Mouse (Mus musculus): ENCODE measurements around the gene Tvp23b. TPM values are rescaled to one million over a fixed set of nuclear protein-coding genes. Genes with fewer than 3 reads are reported as not detected.

Gene Tvp23b
- polyA plus RNA-seq, 1 experiment from 2014 or later: 49.3 TPM

GRCm38 (mm10) chr11:62901699-62902323 is 22.6 kb downstream of the Tvp23b start:
- no peaks in the 10 kb centered on the region for H3K36me3 ChIP-seq (ENCODE audit: control insufficient read depth, insufficient read depth, low read length)

GRCm38 (mm10) chr11:62903871-62904495 is 24.7 kb downstream of the Tvp23b start:
- Histone ChIP-seq H3K4me3 (ENCODE audit: control insufficient read depth in 1 of 2, insufficient read depth in 1 of 2, low read depth in 1 of 2, low read length in 2 of 2) (no peak overlapping the region), H3K4me2 (ENCODE audit: low read length) (no peak overlapping the region), H3K9ac (ENCODE audit: low read length) (no peak overlapping the region), H3K4me1 (ENCODE audit: control insufficient read depth in 2 of 2, insufficient read depth in 2 of 2, low read length in 2 of 2) (no peaks in the 10 kb centered on the region), H3K27me3 (ENCODE audit: control insufficient read depth, insufficient read depth, low read length) (no peaks in the 10 kb centered on the region), H3K36me3 (ENCODE audit: control insufficient read depth, insufficient read depth, low read length) (no peaks in the 10 kb centered on the region), H3K27ac (replicated peaks in 1 of 2; ENCODE audit: control insufficient read depth in 1 of 2, insufficient read depth in 1 of 2, low read depth in 2 of 2, low read length in 2 of 2) (no peak overlapping the region), H3K9me3 (ENCODE audit: control insufficient read depth, low read length) (no peaks in the 10 kb centered on the region)
- WGBS: 70% methylated on average over 6 of the region's 6 CpGs
- ATAC-seq (ENCODE audit: insufficient number of reproducible peaks, insufficient read depth, low FRiP score, low read depth): no peak

More at GRCm38 (mm10) chr11:62901699-62902323, 22.6 kb downstream of the Tvp23b start:
- ATAC-seq (ENCODE audit: insufficient number of reproducible peaks, insufficient read depth, low FRiP score, low read depth): no peak
- WGBS: 23% methylated on average over 12 of the region's 12 CpGs
- no peak overlapping the region for H3K27ac ChIP-seq (replicated peaks in 1 of 2; ENCODE audit: control insufficient read depth in 1 of 2, insufficient read depth in 1 of 2, low read depth in 2 of 2, low read length in 2 of 2)
- H3K4me3 ChIP-seq (ENCODE audit: control insufficient read depth in 1 of 2, insufficient read depth in 1 of 2, low read depth in 1 of 2, low read length in 2 of 2): no peak overlapping the region
- no peaks in the 10 kb centered on the region for H3K27me3 ChIP-seq (ENCODE audit: control insufficient read depth, insufficient read depth, low read length)
- no peaks in the 10 kb centered on the region for H3K9me3 ChIP-seq (ENCODE audit: control insufficient read depth, low read length)
- no peak overlapping the region for H3K9ac ChIP-seq (ENCODE audit: low read length)
- H3K4me2 ChIP-seq (ENCODE audit: low read length): no peak overlapping the region
- no peaks in the 10 kb centered on the region for H3K4me1 ChIP-seq (ENCODE audit: control insufficient read depth in 2 of 2, insufficient read depth in 2 of 2, low read length in 2 of 2)

- no peak overlapping the region for H3K4me2 ChIP-seq (ENCODE audit: low read length)
- H3K9ac ChIP-seq (ENCODE audit: low read length): no peak overlapping the region
- no peaks in the 10 kb centered on the region for H3K36me3 ChIP-seq (ENCODE audit: control insufficient read depth, insufficient read depth, low read length)
- no peak overlapping the region for H3K4me3 ChIP-seq (ENCODE audit: control insufficient read depth in 1 of 2, insufficient read depth in 1 of 2, low read depth in 1 of 2, low read length in 2 of 2)
- WGBS: 71% methylated on average over 3 of the region's 3 CpGs
- no peaks in the 10 kb centered on the region for H3K9me3 ChIP-seq (ENCODE audit: control insufficient read depth, low read length)
- H3K27me3 ChIP-seq (ENCODE audit: control insufficient read depth, insufficient read depth, low read length): no peaks in the 10 kb centered on the region
- ATAC-seq (ENCODE audit: insufficient number of reproducible peaks, insufficient read depth, low FRiP score, low read depth): no peak
- H3K27ac ChIP-seq (replicated peaks in 1 of 2; ENCODE audit: control insufficient read depth in 1 of 2, insufficient read depth in 1 of 2, low read depth in 2 of 2, low read length in 2 of 2): no peak overlapping the region
- peaks cover 0 to 4% of the 10 kb centered on the region in 2 experiments; a peak in 2 of 4 replicates for H3K4me1 ChIP-seq (ENCODE audit: control insufficient read depth in 2 of 2, insufficient read depth in 2 of 2, low read length in 2 of 2)
Observed at GRCm38 (mm10) chr11:62909720-62910306, 30.6 kb downstream of the Tvp23b start.

GRCm38 (mm10) chr11:62911362-62911761 is 32.1 kb downstream of the Tvp23b start:
- H3K27me3 ChIP-seq (ENCODE audit: control insufficient read depth, insufficient read depth, low read length): no peaks in the 10 kb centered on the region
- H3K4me2 ChIP-seq (ENCODE audit: low read length): no peak overlapping the region
- H3K4me1 ChIP-seq (ENCODE audit: control insufficient read depth in 2 of 2, insufficient read depth in 2 of 2, low read length in 2 of 2): peaks cover 0 to 4% of the 10 kb centered on the region in 2 experiments; a peak in 2 of 4 replicates
- peak overlapping the region; percentile 55 to 59; a peak in 3 of 4 replicates for H3K27ac ChIP-seq (replicated peaks in 1 of 2; ENCODE audit: control insufficient read depth in 1 of 2, insufficient read depth in 1 of 2, low read depth in 2 of 2, low read length in 2 of 2)
- H3K36me3 ChIP-seq (ENCODE audit: control insufficient read depth, insufficient read depth, low read length): no peaks in the 10 kb centered on the region
- no peak overlapping the region for H3K9ac ChIP-seq (ENCODE audit: low read length)
- no peaks in the 10 kb centered on the region for H3K9me3 ChIP-seq (ENCODE audit: control insufficient read depth, low read length)
- no peak overlapping the region for H3K4me3 ChIP-seq (ENCODE audit: control insufficient read depth in 1 of 2, insufficient read depth in 1 of 2, low read depth in 1 of 2, low read length in 2 of 2)
- 53% methylated on average over 8 of the region's 8 CpGs for WGBS
- ATAC-seq (ENCODE audit: insufficient number of reproducible peaks, insufficient read depth, low FRiP score, low read depth): no peak

GRCm38 (mm10) chr11:62913141-62913540 is 33.9 kb downstream of the Tvp23b start:
- Histone ChIP-seq H3K4me1 (ENCODE audit: control insufficient read depth in 2 of 2, insufficient read depth in 2 of 2, low read length in 2 of 2) (peaks cover 0 to 4% of the 10 kb centered on the region in 2 experiments; a peak in 2 of 4 replicates), H3K36me3 (ENCODE audit: control insufficient read depth, insufficient read depth, low read length) (no peaks in the 10 kb centered on the region), H3K9ac (ENCODE audit: low read length) (no peak overlapping the region), H3K9me3 (ENCODE audit: control insufficient read depth, low read length) (no peaks in the 10 kb centered on the region), H3K4me3 (ENCODE audit: control insufficient read depth in 1 of 2, insufficient read depth in 1 of 2, low read depth in 1 of 2, low read length in 2 of 2) (no peak overlapping the region), H3K27ac (replicated peaks in 1 of 2; ENCODE audit: control insufficient read depth in 1 of 2, insufficient read depth in 1 of 2, low read depth in 2 of 2, low read length in 2 of 2) (no peak overlapping the region), H3K4me2 (ENCODE audit: low read length) (no peak overlapping the region), H3K27me3 (ENCODE audit: control insufficient read depth, insufficient read depth, low read length) (no peaks in the 10 kb centered on the region)
- 86% methylated on average over 2 of the region's 2 CpGs for WGBS
- ATAC-seq (ENCODE audit: insufficient number of reproducible peaks, insufficient read depth, low FRiP score, low read depth): no peak

GRCm38 (mm10) chr11:62914532-62914931 is 35.3 kb downstream of the Tvp23b start:
- H3K4me1 ChIP-seq (ENCODE audit: control insufficient read depth in 2 of 2, insufficient read depth in 2 of 2, low read length in 2 of 2): peaks cover 0 to 4% of the 10 kb centered on the region in 2 experiments; a peak in 2 of 4 replicates
- H3K4me2 ChIP-seq (ENCODE audit: low read length): no peak overlapping the region
- no peak overlapping the region for H3K9ac ChIP-seq (ENCODE audit: low read length)
- no peaks in the 10 kb centered on the region for H3K36me3 ChIP-seq (ENCODE audit: control insufficient read depth, insufficient read depth, low read length)
- WGBS: 55% methylated on average over 6 of the region's 6 CpGs
- no peaks in the 10 kb centered on the region for H3K27me3 ChIP-seq (ENCODE audit: control insufficient read depth, insufficient read depth, low read length)
- peaks cover 2% of the 10 kb centered on the region; the same call in 1 of the 2 replicates for H3K9me3 ChIP-seq (ENCODE audit: control insufficient read depth, low read length)
- no peak for ATAC-seq (ENCODE audit: insufficient number of reproducible peaks, insufficient read depth, low FRiP score, low read depth)
- no peak overlapping the region for H3K4me3 ChIP-seq (ENCODE audit: control insufficient read depth in 1 of 2, insufficient read depth in 1 of 2, low read depth in 1 of 2, low read length in 2 of 2)
- no peak overlapping the region for H3K27ac ChIP-seq (replicated peaks in 1 of 2; ENCODE audit: control insufficient read depth in 1 of 2, insufficient read depth in 1 of 2, low read depth in 2 of 2, low read length in 2 of 2)

GRCm38 (mm10) chr11:62915486-62915885 is 36.2 kb downstream of the Tvp23b start:
- H3K27ac ChIP-seq (replicated peaks in 1 of 2; ENCODE audit: control insufficient read depth in 1 of 2, insufficient read depth in 1 of 2, low read depth in 2 of 2, low read length in 2 of 2): no peak overlapping the region
- no peak for ATAC-seq (ENCODE audit: insufficient number of reproducible peaks, insufficient read depth, low FRiP score, low read depth)
- 75% methylated on average over 2 of the region's 2 CpGs for WGBS
- H3K36me3 ChIP-seq (ENCODE audit: control insufficient read depth, insufficient read depth, low read length): no peaks in the 10 kb centered on the region
- peaks cover 4% of the 10 kb centered on the region; the same call in 1 of the 2 replicates for H3K9me3 ChIP-seq (ENCODE audit: control insufficient read depth, low read length)
- H3K4me2 ChIP-seq (ENCODE audit: low read length): no peak overlapping the region
- H3K4me3 ChIP-seq (ENCODE audit: control insufficient read depth in 1 of 2, insufficient read depth in 1 of 2, low read depth in 1 of 2, low read length in 2 of 2): no peak overlapping the region
- no peaks in the 10 kb centered on the region for H3K27me3 ChIP-seq (ENCODE audit: control insufficient read depth, insufficient read depth, low read length)
- H3K9ac ChIP-seq (ENCODE audit: low read length): no peak overlapping the region
- H3K4me1 ChIP-seq (ENCODE audit: control insufficient read depth in 2 of 2, insufficient read depth in 2 of 2, low read length in 2 of 2): peaks cover 0 to 4% of the 10 kb centered on the region in 2 experiments; a peak in 2 of 4 replicates

Measured in heart, embryonic 14.5 days (tissue).